Mouse (Mus musculus) olfactory bulb, adult 2 months (tissue): ENCODE results near the gene Olfr1487.
"Not testable (repeated sequence)": the region's sequence is repeated elsewhere in the genome, so short reads cannot be mapped to it uniquely, and the experiment has no call there.

Experiments
- CTCF ChIP-seq: fragments of 200-500 bp; IDR thresholded peaks from 2 replicates; pipeline ENCODE4 v1.5.1; 2012; ENCODE audit warnings: low read depth, mild to moderate bottlenecking, low read length, moderate library complexity; ENCODE audit not compliant: insufficient read depth
- POLR2A ChIP-seq: fragments of 200-500 bp; IDR thresholded peaks from 2 replicates; pipeline ENCODE4 v1.6.1; 2012; ENCODE audit warnings: mild to moderate bottlenecking, low read depth, low read length, moderate library complexity; ENCODE audit not compliant: insufficient read depth

- TF ChIP-seq POLR2A, CTCF: not testable (repeated sequence)
Measured at GRCm38 (mm10) chr19:13617075-13617474, at the start of gene Olfr1487.
